Mouse (Mus musculus) hindlimb bud, embryonic 11.5 days (tissue): Measurements from ENCODE around the gene Zfp790.
"Not testable (repeated sequence)": the region's sequence is repeated elsewhere in the genome, so short reads cannot be mapped to it uniquely, and the experiment has no call there.

Experiments used
- DNase-seq: peaks from one replicate; pipeline ENCODE4 v3.0.0-alpha.2; 2012; ENCODE audit warnings: low read depth, low spot score; ENCODE audit errors: extremely low spot score

Gene Zfp790

GRCm38 (mm10) chr7:29839256-29839655 is 23.3 kb downstream of the Zfp790 start:
- DNase-seq: no peak

- no peak for DNase-seq
These were observed 26.2 kb downstream of the Zfp790 start for GRCm38 (mm10) chr7:29842105-29842504.

GRCm38 (mm10) chr7:29844616-29845015 is 28.7 kb downstream of the Zfp790 start:
- DNase-seq: no peak

- DNase-seq: no peak
These were observed 36.9 kb downstream of the Zfp790 start for GRCm38 (mm10) chr7:29852831-29853218.

GRCm38 (mm10) chr7:29853219-29853842 is 37.4 kb downstream of the Zfp790 start, which contains the start of gene Zfp940:
TSS of gene Zfp940 (minus strand) at chr7:29853669.
- DNase-seq: peak; percentile 73

GRCm38 (mm10) chr7:29859532-29860517 is 43.9 kb downstream of the Zfp790 start, which contains the start of gene Zfp420:
TSS of gene Zfp420 (plus strand) at chr7:29859979.
- peak; percentile 70 for DNase-seq

GRCm38 (mm10) chr7:29861660-29862059 is 45.7 kb downstream of the Zfp790 start:
- no peak for DNase-seq

- no peak for DNase-seq
These were observed 58.3 kb downstream of the Zfp790 start for GRCm38 (mm10) chr7:29874256-29874655.

- not testable (repeated sequence) for DNase-seq
These were observed 61.6 kb downstream of the Zfp790 start for GRCm38 (mm10) chr7:29877561-29877960.

- no peak for DNase-seq
These were observed 64.1 kb downstream of the Zfp790 start for GRCm38 (mm10) chr7:29880056-29880455.
